Mouse (Mus musculus) adrenal gland, adult 18-20 months (tissue): ENCODE data around the gene Tas2r129. TPM values are rescaled to one million over a fixed set of nuclear protein-coding genes. Genes with fewer than 3 reads are reported as not detected.
"Not testable (repeated sequence)": the region's sequence is repeated elsewhere in the genome, so short reads cannot be mapped to it uniquely, and the experiment has no call there.

ENCODE experiments used
- DNase-seq, 2 experiments: peaks; one replicate each; pipeline ENCODE4 v3.0.0; 2021 to 2022; ENCODE audit warnings: low spot score in 2 of 2
- long read RNA-seq, 2 experiments: library from polyadenylated mRNA; stranded (forward); transcript quantifications; one replicate each; pipeline ENCODE4 v2.0.0; 2021
- total RNA-seq, 2 experiments: library from RNA; stranded (reverse); gene quantifications; 1 replicate in 1 of 2; 2 replicates in 1 of 2; pipeline ENCODE4 v1.2.3; 2021

Tas2r129 gene
- total RNA-seq, result not detected
- long read RNA-seq, experiment 1, result 0 reads
- long read RNA-seq, experiment 2, result 0 reads

DNA sequence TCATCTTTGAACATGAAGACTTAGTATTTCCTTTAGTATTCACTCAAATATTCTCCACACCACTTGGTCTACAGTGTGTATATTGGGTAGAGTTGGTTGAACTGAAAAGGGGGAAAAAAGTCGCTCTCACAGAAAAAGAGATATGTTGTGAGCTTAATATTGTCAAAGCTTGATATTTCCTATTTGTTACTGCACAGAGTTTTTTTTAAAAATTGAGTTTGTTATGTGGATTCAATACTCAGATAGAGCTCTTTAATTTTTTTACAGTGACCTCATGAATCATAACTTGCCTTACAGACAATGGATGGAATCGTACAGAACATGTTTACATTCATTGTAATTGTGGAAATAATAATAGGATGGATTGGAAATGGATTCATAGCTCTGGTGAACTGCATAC is at the start of gene Tas2r129:
Gene Tas2r129 (plus strand): TSS at position 301 of the 400 bp plus-strand sequence.
- DNase-seq, result no peak

- no peak for DNase-seq
Observed at GRCm38 (mm10) chr6:132909351-132909750, 41.6 kb upstream of the Tas2r129 start, which contains the start of gene Tas2r125. TSS of gene Tas2r125 (plus strand) at chr6:132909651.

- not testable (repeated sequence) for DNase-seq
Observed at GRCm38 (mm10) chr6:132941376-132941775, 9.5 kb upstream of the Tas2r129 start.

DNA sequence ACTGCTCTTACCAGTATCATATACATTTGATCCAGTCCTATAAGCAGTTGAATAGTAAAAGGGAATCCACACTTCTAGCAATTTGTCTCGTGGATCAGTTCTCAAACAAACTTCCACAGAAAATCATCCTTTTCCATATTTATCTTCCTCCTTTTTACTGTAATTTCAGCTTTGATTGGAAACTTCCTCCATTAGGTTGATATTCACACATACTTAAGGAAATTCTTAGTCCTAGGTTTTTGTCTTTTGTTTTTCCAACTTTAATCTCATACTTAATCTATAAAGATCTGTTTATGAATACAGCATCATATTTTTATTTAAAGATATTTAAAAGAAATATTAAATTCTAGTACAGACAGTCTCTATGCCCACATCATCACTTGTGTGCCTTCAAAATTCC is 6.9 kb downstream of the Tas2r129 start, which contains the start of gene Tas2r131:
Gene Tas2r131 (minus strand): TSS at position 101 of the 400 bp plus-strand sequence.
- no peak for DNase-seq

- DNase-seq, result no peak
Observed at GRCm38 (mm10) chr6:132980865-132981264, 30.0 kb downstream of the Tas2r129 start, which contains the start of gene Tas2r109. TSS of gene Tas2r109 (minus strand) at chr6:132980965.

Other genes with a start within 250 kb of the Tas2r129 start
- gene Tas2r122, start 239.2 kb upstream of the Tas2r129 start, total RNA-seq, result not detected
- gene Tas2r115, start 213.1 kb upstream of the Tas2r129 start, total RNA-seq, result not detected
- gene Tas2r124, start 196.4 kb upstream of the Tas2r129 start, total RNA-seq, result not detected
- gene Tas2r102, start 189.0 kb upstream of the Tas2r129 start, total RNA-seq, result not detected
- gene Tas2r136, start 172.9 kb upstream of the Tas2r129 start, total RNA-seq, result not detected
- not detected for gene Tas2r117, start 148.3 kb upstream of the Tas2r129 start, total RNA-seq
- not detected for gene Tas2r123, start 104.0 kb upstream of the Tas2r129 start, total RNA-seq
- gene Tas2r116, start 95.7 kb upstream of the Tas2r129 start, total RNA-seq, result not detected
- not detected for gene Tas2r110, start 83.1 kb upstream of the Tas2r129 start, total RNA-seq
- gene Tas2r113, start 58.1 kb upstream of the Tas2r129 start, total RNA-seq, result not detected
- gene Tas2r125, start 41.5 kb upstream of the Tas2r129 start, total RNA-seq, result not detected
- gene Tas2r131, start 6.8 kb downstream of the Tas2r129 start, total RNA-seq, result not detected
- gene Tas2r109, start 29.9 kb downstream of the Tas2r129 start, total RNA-seq, result not detected
- not detected for gene Tas2r103, start 86.0 kb downstream of the Tas2r129 start, total RNA-seq
- gene Tas2r140, start 104.7 kb downstream of the Tas2r129 start, total RNA-seq, result not detected
- gene Smim10l1, start 153.8 kb downstream of the Tas2r129 start, total RNA-seq, result 100 to 1,000 TPM in 1 of 2 experiments, 10 to 100 TPM in 1; 88.2 to 104 TPM